Mouse (Mus musculus) lung, embryonic 16.5 days (tissue): ENCODE results near the gene Crat. TPM values are rescaled to one million over a fixed set of nuclear protein-coding genes. Genes with fewer than 3 reads are reported as not detected.

Source experiments
- ATAC-seq: fragments of 200-750 bp; cut with Nextera tagmentation; 2 replicates; pipeline ENCODE4 v1.8.0; 2017; ENCODE audit warnings: low read depth, mild to moderate bottlenecking, moderate library complexity
- H3K27ac ChIP-seq: fragments of 300-500 bp; sonication (generic); 2 replicates; pipeline ENCODE4 v1.5.1; 2014; ENCODE audit warnings: mild to moderate bottlenecking, control low read depth, low read length
- H3K27me3 ChIP-seq: fragments of 300-500 bp; sonication (generic); 2 replicates; pipeline ENCODE4 v1.6.1; 2014; ENCODE audit warnings: low read depth, low read length, mixed read lengths; ENCODE audit not compliant: control insufficient read depth, insufficient read depth
- H3K36me3 ChIP-seq: fragments of 300-500 bp; sonication (generic); 2 replicates; pipeline ENCODE4 v1.6.1; 2014; ENCODE audit warnings: low read length; ENCODE audit not compliant: control insufficient read depth, insufficient read depth
- H3K4me1 ChIP-seq: fragments of 300-500 bp; sonication (generic); replicated peaks from 2 replicates; pipeline ENCODE4 v1.6.1; 2014; ENCODE audit warnings: low read length, mixed read lengths; ENCODE audit not compliant: control insufficient read depth, insufficient read depth
- H3K4me2 ChIP-seq: fragments of 300-500 bp; sonication (generic); 2 replicates; pipeline ENCODE4 v1.6.1; 2014; ENCODE audit warnings: low read depth, low read length, control low read depth
- H3K4me3 ChIP-seq: fragments of 300-500 bp; sonication (generic); 2 replicates; pipeline ENCODE4 v1.5.1; 2014; ENCODE audit warnings: mild to moderate bottlenecking, low read length, control low read depth
- H3K9ac ChIP-seq: fragments of 300-500 bp; sonication (generic); 2 replicates; pipeline ENCODE4 v1.6.1; 2014; ENCODE audit warnings: low read length, control low read depth
- H3K9me3 ChIP-seq: fragments of 300-500 bp; sonication (generic); 2 replicates; pipeline ENCODE4 v1.6.1; 2016; ENCODE audit warnings: low read length; ENCODE audit not compliant: control insufficient read depth
- WGBS: fragments of 180-500 bp; shearing (Covaris S2); extraction: QIAGEN DNeasy Blood & Tissue Kit; methylation state at CpG from one replicate; pipeline ENCODE4 v1.1.7; 2014; 5-methylcytosine and 5-hydroxymethylcytosine counted together
- polyA plus RNA-seq: library from polyadenylated mRNA; unstranded; fragments of >200 nt; fragmentation: Nextera tagmentation; extraction: Ambion mirVana; gene quantifications from 2 replicates; pipeline ENCODE4 v1.2.1, GENCODE M21; 2015

The Crat gene
- polyA plus RNA-seq, 1 experiment from 2014 or later, result 39.3 TPM

DNA sequence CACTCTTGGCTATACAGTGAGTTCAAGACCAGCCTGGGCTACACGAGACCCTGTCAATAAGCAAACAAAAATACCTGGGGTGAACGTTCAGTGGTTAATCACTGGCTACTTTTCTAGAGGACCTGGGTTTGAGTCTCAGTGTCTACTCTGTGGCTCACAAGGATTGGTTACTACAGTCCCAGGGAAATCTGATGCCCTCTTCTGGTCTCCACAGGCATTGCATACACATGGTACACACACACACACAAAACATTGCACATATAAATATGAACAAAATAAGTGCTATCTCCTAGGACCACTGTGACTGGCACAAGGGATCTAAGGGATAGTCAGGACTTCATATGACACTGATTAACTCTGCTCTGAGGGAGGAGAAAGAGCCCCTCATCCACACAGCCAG lies 26.6 kb downstream of the Crat start:
- Histone ChIP-seq H3K36me3 (peaks cover 2% of the 10 kb centered on the region; the same call in 1 of the 2 replicates), H3K9ac (no peak overlapping the region), H3K4me1 (peaks cover 8% of the 10 kb centered on the region), H3K4me3 (no peak overlapping the region), H3K4me2 (no peak overlapping the region), H3K27ac (no peak overlapping the region), H3K9me3 (0 out of 2 replicates have a peak, but pooled peaks cover 3% of the 10 kb centered on the region), H3K27me3 (no peaks in the 10 kb centered on the region)
- WGBS, result 86% methylated on average over 2 of the region's 2 CpGs
- no peak for ATAC-seq

DNA sequence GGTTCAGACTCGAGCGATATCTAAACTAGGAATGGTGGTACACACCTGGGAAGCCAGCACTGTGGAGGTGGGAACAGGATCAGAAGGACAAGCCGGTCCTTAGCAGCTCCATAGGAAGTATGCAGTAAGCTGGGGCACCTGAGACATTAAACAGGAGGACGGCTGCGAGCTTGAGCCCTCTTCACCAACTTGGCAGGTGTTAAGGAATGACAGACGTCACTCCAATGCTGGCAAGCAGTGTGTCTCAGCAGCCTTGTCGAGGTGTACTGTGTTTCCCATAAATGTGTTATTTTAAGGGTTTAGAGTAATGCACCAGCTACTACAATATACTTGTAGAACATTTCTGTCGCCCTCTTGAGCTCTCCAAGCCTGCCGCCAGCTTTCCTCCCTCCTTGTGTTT lies 28.7 kb downstream of the Crat start:
- ATAC-seq, result no peak
- Histone ChIP-seq H3K9me3 (0 out of 2 replicates have a peak, but pooled peaks cover 3% of the 10 kb centered on the region), H3K27ac (no peak overlapping the region), H3K36me3 (peaks cover 9% of the 10 kb centered on the region), H3K27me3 (no peaks in the 10 kb centered on the region), H3K4me3 (no peak overlapping the region), H3K9ac (no peak overlapping the region), H3K4me2 (no peak overlapping the region), H3K4me1 (no peaks in the 10 kb centered on the region)
- WGBS, result 71% methylated on average over 9 of the region's 9 CpGs

DNA sequence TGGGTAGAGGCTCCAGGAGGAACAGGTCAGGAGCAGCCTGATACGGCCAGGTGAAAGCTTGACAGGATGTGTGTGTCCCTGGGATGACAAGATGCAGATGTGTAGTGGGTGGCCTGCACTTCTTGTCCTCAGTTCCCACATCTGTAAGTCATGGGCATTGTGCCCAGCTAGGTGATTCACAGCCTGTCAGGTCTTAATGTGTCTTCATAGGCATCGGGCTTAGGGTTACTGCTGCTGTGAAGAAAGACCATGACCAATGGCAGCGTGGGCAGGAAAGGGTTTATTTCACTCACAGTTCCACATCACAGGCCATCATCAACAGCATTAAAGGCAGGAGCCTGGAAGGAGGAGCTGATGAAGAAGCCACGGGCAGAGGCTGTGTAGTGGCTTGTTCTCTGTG lies 30.0 kb downstream of the Crat start:
- no peak for ATAC-seq
- no peak overlapping the region for H3K27ac ChIP-seq
- H3K36me3 ChIP-seq, result peaks cover 16% of the 10 kb centered on the region
- no peaks in the 10 kb centered on the region for H3K4me1 ChIP-seq
- H3K9ac ChIP-seq, result no peak overlapping the region
- H3K4me2 ChIP-seq, result no peak overlapping the region
- no peak overlapping the region for H3K4me3 ChIP-seq
- H3K9me3 ChIP-seq, result 0 out of 2 replicates have a peak, but pooled peaks cover 3% of the 10 kb centered on the region
- 80% methylated on average over 4 of the region's 4 CpGs for WGBS
- no peaks in the 10 kb centered on the region for H3K27me3 ChIP-seq

DNA sequence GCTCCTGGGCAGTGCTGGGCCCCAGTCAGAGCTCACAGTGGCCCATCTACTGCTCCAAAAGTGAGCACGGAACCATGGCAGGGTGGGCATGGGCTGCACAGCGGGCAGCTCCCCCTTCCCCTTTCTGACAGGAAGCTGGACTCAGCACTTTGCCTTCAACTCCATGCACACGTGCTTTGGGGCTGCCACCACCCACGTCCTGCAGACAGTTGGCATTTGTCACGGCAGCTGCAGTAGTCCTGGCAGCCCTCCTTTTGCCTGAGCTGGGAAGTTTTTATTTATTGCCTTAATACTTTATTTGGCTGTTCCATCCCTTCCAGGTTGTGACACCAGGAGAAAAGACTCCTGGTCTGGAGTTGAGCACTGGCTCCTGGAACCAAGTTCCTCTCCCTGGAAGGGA lies 30.8 kb downstream of the Crat start:
- no peak for ATAC-seq
- no peaks in the 10 kb centered on the region for H3K27me3 ChIP-seq
- no peak overlapping the region for H3K4me3 ChIP-seq
- no peak overlapping the region for H3K4me2 ChIP-seq
- no peaks in the 10 kb centered on the region for H3K4me1 ChIP-seq
- H3K27ac ChIP-seq, result no peak overlapping the region
- H3K9ac ChIP-seq, result no peak overlapping the region
- 0 out of 2 replicates have a peak, but pooled peaks cover 3% of the 10 kb centered on the region for H3K9me3 ChIP-seq
- 66% methylated on average over 5 of the region's 5 CpGs for WGBS
- peaks cover 16% of the 10 kb centered on the region for H3K36me3 ChIP-seq

DNA sequence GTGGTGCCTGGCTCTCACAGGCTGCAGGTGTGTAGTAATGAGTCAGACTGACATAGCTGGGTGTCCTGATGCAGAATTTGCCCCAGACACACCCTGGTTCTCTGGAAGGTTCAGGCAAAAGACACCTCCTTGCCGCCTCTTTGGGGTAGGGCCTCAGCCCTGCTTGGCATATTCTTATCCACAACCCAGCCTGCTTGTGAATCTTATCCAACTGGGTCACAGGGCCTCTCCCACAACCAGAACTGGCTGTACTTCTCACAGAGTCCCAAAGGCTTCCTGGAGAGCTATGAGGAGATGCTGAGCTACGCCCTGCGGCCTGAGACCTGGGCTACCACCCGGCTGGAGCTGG lies 34.3 kb downstream of the Crat start:
- Histone ChIP-seq H3K4me2 (no peak overlapping the region), H3K27ac (no peak overlapping the region), H3K27me3 (no peaks in the 10 kb centered on the region), H3K36me3 (peaks cover 39% of the 10 kb centered on the region), H3K9ac (no peak overlapping the region), H3K4me3 (no peak overlapping the region), H3K4me1 (peaks cover 3% of the 10 kb centered on the region; the same call in 1 of the 2 replicates), H3K9me3 (no peaks in the 10 kb centered on the region)
- ATAC-seq, result no peak
- whole genome bisulfite sequencing, result 89% methylated on average over 4 of the region's 4 CpGs

DNA sequence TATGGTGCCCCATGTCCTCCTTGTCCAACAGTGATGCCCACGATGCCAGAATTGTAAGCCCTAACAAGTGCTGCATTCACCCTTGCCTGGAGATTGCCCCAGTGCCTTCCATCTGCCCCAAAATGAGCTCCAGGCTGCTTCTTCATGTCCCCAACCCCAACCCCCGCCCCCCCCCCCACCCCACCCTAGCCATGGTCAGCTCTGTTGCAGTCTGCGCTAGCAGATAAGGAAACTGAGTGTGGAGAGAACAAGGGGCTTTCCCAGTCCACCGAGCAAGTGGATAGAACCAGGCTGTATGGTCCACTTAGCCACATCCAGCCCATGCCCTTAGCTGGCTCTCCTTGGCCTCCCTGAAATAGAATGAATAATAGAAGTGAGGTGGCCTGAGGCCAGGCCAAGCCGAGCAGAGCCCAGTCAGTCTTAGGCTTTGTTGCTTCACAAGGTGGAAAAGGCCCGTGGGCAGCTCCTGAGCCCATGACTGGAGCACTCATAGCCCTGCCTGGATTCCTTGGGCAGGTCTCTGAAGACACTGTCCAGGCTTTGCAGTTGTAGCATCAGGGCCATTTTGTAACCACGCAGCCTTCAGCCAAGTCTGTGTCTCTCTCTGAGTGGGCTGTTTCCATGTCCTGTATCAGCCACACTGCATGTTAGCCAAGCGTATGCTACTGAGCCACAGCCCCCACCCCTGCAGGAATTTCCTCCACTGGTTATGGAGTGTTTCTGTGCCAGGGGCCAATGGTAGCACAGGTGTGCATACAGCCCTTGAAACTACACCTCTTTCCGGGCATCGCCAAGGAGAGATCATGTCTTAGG lies 34.8 kb downstream of the Crat start:
- Histone ChIP-seq H3K4me1 (peaks cover 3% of the 10 kb centered on the region; the same call in 1 of the 2 replicates), H3K9me3 (no peaks in the 10 kb centered on the region), H3K27me3 (no peaks in the 10 kb centered on the region), H3K4me2 (no peak overlapping the region), H3K9ac (no peak overlapping the region), H3K36me3 (peaks cover 44% of the 10 kb centered on the region), H3K4me3 (no peak overlapping the region), H3K27ac (no peak overlapping the region)
- 86% methylated on average over 10 of the region's 10 CpGs for WGBS
- no peak for ATAC-seq

DNA sequence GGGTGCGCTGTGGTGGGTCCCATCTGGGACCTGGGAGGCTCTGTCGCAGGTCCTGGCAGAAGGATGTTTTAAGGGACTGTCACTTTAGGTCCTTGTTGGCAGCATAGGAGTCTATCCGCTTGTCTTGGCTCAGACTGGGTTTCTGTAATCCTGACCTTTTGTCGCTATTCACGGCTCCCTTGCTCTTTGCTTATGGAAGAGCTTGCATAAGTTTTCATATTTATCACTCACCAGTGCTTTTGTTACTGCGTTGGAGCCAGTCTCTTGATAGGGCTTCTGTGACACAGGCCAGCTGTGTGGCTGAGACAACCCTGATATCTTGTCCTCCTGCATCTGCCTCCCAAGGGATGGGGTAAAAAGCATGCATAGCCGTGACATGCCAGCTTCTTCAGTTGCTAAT lies 36.3 kb downstream of the Crat start:
- peaks cover 3% of the 10 kb centered on the region; the same call in 1 of the 2 replicates for H3K4me1 ChIP-seq
- ATAC-seq, result peak; percentile 76
- H3K27ac ChIP-seq, result no peak overlapping the region
- no peaks in the 10 kb centered on the region for H3K27me3 ChIP-seq
- H3K4me3 ChIP-seq, result no peak overlapping the region
- H3K9me3 ChIP-seq, result no peaks in the 10 kb centered on the region
- peaks cover 43% of the 10 kb centered on the region for H3K36me3 ChIP-seq
- 59% methylated on average over 7 of the region's 7 CpGs for WGBS
- no peak overlapping the region for H3K9ac ChIP-seq
- no peak overlapping the region for H3K4me2 ChIP-seq

DNA sequence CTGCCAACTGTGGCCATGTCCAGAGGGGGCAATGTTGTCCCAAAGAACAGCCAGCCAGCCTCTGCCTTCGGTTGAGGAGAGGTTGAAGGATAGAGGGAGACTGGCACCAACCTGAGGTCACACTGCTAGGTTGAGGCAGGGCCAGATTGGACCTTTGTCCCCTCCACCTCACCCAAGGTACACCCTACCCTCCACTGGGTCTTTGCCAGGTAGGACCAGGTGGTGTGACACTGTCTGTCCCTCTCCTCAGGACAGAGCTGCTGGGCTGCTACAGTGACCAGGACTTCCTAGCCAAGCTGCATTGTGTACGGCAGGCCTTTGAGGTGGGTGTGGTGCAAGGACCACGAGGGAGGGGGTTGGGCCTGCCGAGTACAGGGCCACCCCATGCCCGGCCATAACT lies 37.9 kb downstream of the Crat start:
- Histone ChIP-seq H3K4me3 (no peak overlapping the region), H3K27me3 (no peaks in the 10 kb centered on the region), H3K9me3 (no peaks in the 10 kb centered on the region), H3K9ac (no peak overlapping the region), H3K36me3 (peaks cover 45% of the 10 kb centered on the region), H3K4me1 (peaks cover 3% of the 10 kb centered on the region; the same call in 1 of the 2 replicates), H3K27ac (no peak overlapping the region), H3K4me2 (no peak overlapping the region)
- WGBS, result 77% methylated on average over 5 of the region's 5 CpGs
- ATAC-seq, result no peak

DNA sequence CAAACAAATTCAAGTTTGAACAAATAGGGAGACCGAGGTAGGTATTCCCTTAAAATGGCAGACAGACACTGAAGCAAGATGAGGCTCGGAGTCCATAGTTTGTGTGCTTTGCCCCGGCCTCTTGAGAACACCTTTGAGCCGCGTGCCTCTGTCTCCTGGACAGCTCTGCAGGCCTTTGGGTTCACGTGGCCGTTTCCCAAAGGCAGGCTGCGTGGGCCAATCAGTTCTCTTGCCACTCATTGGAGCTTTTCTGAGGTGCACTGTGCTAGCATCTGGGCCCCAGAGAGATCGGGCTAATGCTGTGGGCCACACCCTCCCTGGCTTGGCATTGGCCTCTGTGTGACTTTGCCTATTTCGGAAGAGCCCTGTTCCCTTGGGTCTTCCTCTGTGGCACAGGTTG lies 39.7 kb downstream of the Crat start:
- no peaks in the 10 kb centered on the region for H3K9me3 ChIP-seq
- no peaks in the 10 kb centered on the region for H3K27me3 ChIP-seq
- H3K4me3 ChIP-seq, result no peak overlapping the region
- peaks cover 3% of the 10 kb centered on the region; the same call in 1 of the 2 replicates for H3K4me1 ChIP-seq
- no peak overlapping the region for H3K9ac ChIP-seq
- ATAC-seq, result no peak
- peaks cover 45% of the 10 kb centered on the region for H3K36me3 ChIP-seq
- no peak overlapping the region for H3K4me2 ChIP-seq
- 91% methylated on average over 10 of the region's 10 CpGs for WGBS
- no peak overlapping the region for H3K27ac ChIP-seq
